Mouse (Mus musculus): ENCODE results near the gene Ankrd33b. TPM values are rescaled to one million over a fixed set of nuclear protein-coding genes. Genes with fewer than 3 reads are reported as not detected.

The Ankrd33b gene
- polyA plus RNA-seq, 2 experiments: 0.52 to 0.59 TPM

GRCm38 (mm10) chr15:31265845-31266244 lies 101.7 kb downstream of the Ankrd33b start:
- Histone ChIP-seq H3K4me2 (replicated peaks; ENCODE audit: low read depth, low read length, severe bottlenecking) (no peak overlapping the region), H3K9ac (ENCODE audit: low read depth, low read length, severe bottlenecking) (no peak overlapping the region), H3K36me3 (ENCODE audit: control insufficient read depth, insufficient read depth, low read length) (no peaks in the 10 kb centered on the region; the same call in 1 of the 2 replicates), H3K4me3 (replicated peaks; ENCODE audit: low read length) (no peak overlapping the region), H3K27me3 (ENCODE audit: control insufficient read depth, insufficient read depth, low read length) (no peaks in the 10 kb centered on the region), H3K4me1 (ENCODE audit: control insufficient read depth, insufficient read depth, low read length) (no peaks in the 10 kb centered on the region), H3K9me3 (ENCODE audit: control insufficient read depth, low read length) (no peaks in the 10 kb centered on the region), H3K27ac (replicated peaks; ENCODE audit: low read depth, low read length) (no peak overlapping the region)
- WGBS: 84% methylated on average over 12 of the region's 12 CpGs
- TF ChIP-seq POLR2A (IDR thresholded peaks at IDR 0.05; ENCODE audit: borderline replicate concordance, extremely low read depth, insufficient read depth, insufficient read length): no peak
- ATAC-seq (ENCODE audit: low FRiP score, low read depth) (no peak), DNase-seq (ENCODE audit: low spot score) (no peak)

- no peak overlapping the region for H3K4me3 ChIP-seq (replicated peaks; ENCODE audit: low read length)
- H3K27me3 ChIP-seq (ENCODE audit: control insufficient read depth, insufficient read depth, low read length): no peaks in the 10 kb centered on the region
- no peak overlapping the region for H3K4me2 ChIP-seq (replicated peaks; ENCODE audit: low read depth, low read length, severe bottlenecking)
- H3K4me1 ChIP-seq (ENCODE audit: control insufficient read depth, insufficient read depth, low read length): no peaks in the 10 kb centered on the region
- no peak overlapping the region for H3K9ac ChIP-seq (ENCODE audit: low read depth, low read length, severe bottlenecking)
- WGBS: 94% methylated on average over 8 of the region's 8 CpGs
- no peak for TF ChIP-seq POLR2A (IDR thresholded peaks at IDR 0.05; ENCODE audit: borderline replicate concordance, extremely low read depth, insufficient read depth, insufficient read length)
- H3K36me3 ChIP-seq (ENCODE audit: control insufficient read depth, insufficient read depth, low read length): no peaks in the 10 kb centered on the region; the same call in 1 of the 2 replicates
- ATAC-seq (ENCODE audit: low FRiP score, low read depth) (no peak), DNase-seq (ENCODE audit: low spot score) (no peak)
- H3K27ac ChIP-seq (replicated peaks; ENCODE audit: low read depth, low read length): no peak overlapping the region
- no peaks in the 10 kb centered on the region for H3K9me3 ChIP-seq (ENCODE audit: control insufficient read depth, low read length)
These were observed 102.1 kb downstream of the Ankrd33b start for GRCm38 (mm10) chr15:31265404-31265803.

- 27% methylated on average over 6 of the region's 6 CpGs for WGBS
- ATAC-seq (ENCODE audit: low FRiP score, low read depth): peak; percentile 80
- no peaks in the 10 kb centered on the region for H3K27me3 ChIP-seq (ENCODE audit: control insufficient read depth, insufficient read depth, low read length)
- H3K4me2 ChIP-seq (replicated peaks; ENCODE audit: low read depth, low read length, severe bottlenecking): no peak overlapping the region
- peak; percentile 76 for DNase-seq (ENCODE audit: low spot score)
- no peak overlapping the region for H3K27ac ChIP-seq (replicated peaks; ENCODE audit: low read depth, low read length)
- no peak overlapping the region for H3K9ac ChIP-seq (ENCODE audit: low read depth, low read length, severe bottlenecking)
- H3K4me1 ChIP-seq (ENCODE audit: control insufficient read depth, insufficient read depth, low read length): no peaks in the 10 kb centered on the region
- no peak for TF ChIP-seq POLR2A (IDR thresholded peaks at IDR 0.05; ENCODE audit: borderline replicate concordance, extremely low read depth, insufficient read depth, insufficient read length)
- H3K9me3 ChIP-seq (ENCODE audit: control insufficient read depth, low read length): no peaks in the 10 kb centered on the region
- H3K36me3 ChIP-seq (ENCODE audit: control insufficient read depth, insufficient read depth, low read length): no peaks in the 10 kb centered on the region; the same call in 1 of the 2 replicates
- no peak overlapping the region for H3K4me3 ChIP-seq (replicated peaks; ENCODE audit: low read length)
These were observed 102.7 kb downstream of the Ankrd33b start for GRCm38 (mm10) chr15:31264827-31265226.

GRCm38 (mm10) chr15:31262361-31262760 lies 105.2 kb downstream of the Ankrd33b start:
- H3K27me3 ChIP-seq (ENCODE audit: control insufficient read depth, insufficient read depth, low read length): no peaks in the 10 kb centered on the region
- H3K9me3 ChIP-seq (ENCODE audit: control insufficient read depth, low read length): no peaks in the 10 kb centered on the region
- no peak overlapping the region for H3K4me2 ChIP-seq (replicated peaks; ENCODE audit: low read depth, low read length, severe bottlenecking)
- H3K27ac ChIP-seq (replicated peaks; ENCODE audit: low read depth, low read length): no peak overlapping the region
- no peaks in the 10 kb centered on the region for H3K36me3 ChIP-seq (ENCODE audit: control insufficient read depth, insufficient read depth, low read length)
- no peak for ATAC-seq (ENCODE audit: low FRiP score, low read depth)
- no peak overlapping the region for H3K9ac ChIP-seq (ENCODE audit: low read depth, low read length, severe bottlenecking)
- DNase-seq (ENCODE audit: low spot score): no peak
- WGBS: 68% methylated on average over 9 of the region's 9 CpGs
- H3K4me3 ChIP-seq (replicated peaks; ENCODE audit: low read length): no peak overlapping the region
- TF ChIP-seq POLR2A (IDR thresholded peaks at IDR 0.05; ENCODE audit: borderline replicate concordance, extremely low read depth, insufficient read depth, insufficient read length): no peak
- peaks cover 6% of the 10 kb centered on the region; the same call in 1 of the 2 replicates for H3K4me1 ChIP-seq (ENCODE audit: control insufficient read depth, insufficient read depth, low read length)

GRCm38 (mm10) chr15:31261094-31261493 lies 106.4 kb downstream of the Ankrd33b start:
- ATAC-seq (ENCODE audit: low FRiP score, low read depth) (no peak), DNase-seq (ENCODE audit: low spot score) (no peak)
- Histone ChIP-seq H3K9me3 (ENCODE audit: control insufficient read depth, low read length) (no peaks in the 10 kb centered on the region), H3K27ac (replicated peaks; ENCODE audit: low read depth, low read length) (no peak overlapping the region), H3K4me2 (replicated peaks; ENCODE audit: low read depth, low read length, severe bottlenecking) (no peak overlapping the region), H3K4me3 (replicated peaks; ENCODE audit: low read length) (no peak overlapping the region), H3K36me3 (ENCODE audit: control insufficient read depth, insufficient read depth, low read length) (no peaks in the 10 kb centered on the region), H3K4me1 (ENCODE audit: control insufficient read depth, insufficient read depth, low read length) (peaks cover 6% of the 10 kb centered on the region; the same call in 1 of the 2 replicates), H3K9ac (ENCODE audit: low read depth, low read length, severe bottlenecking) (no peak overlapping the region), H3K27me3 (ENCODE audit: control insufficient read depth, insufficient read depth, low read length) (no peaks in the 10 kb centered on the region)
- WGBS: 87% methylated on average over 10 of the region's 10 CpGs
- no peak for TF ChIP-seq POLR2A (IDR thresholded peaks at IDR 0.05; ENCODE audit: borderline replicate concordance, extremely low read depth, insufficient read depth, insufficient read length)
